Mouse (Mus musculus): Measurements from ENCODE around the gene Vta1. TPM values are rescaled to one million over a fixed set of nuclear protein-coding genes. Genes with fewer than 3 reads are reported as not detected.

Gene Vta1
- 10 to 100 TPM; 34.2 to 35.0 TPM for total RNA-seq (2021)
- long read RNA-seq, experiment 1, transcript Vta1-205 (8 exons, 1,974 nt), result major isoform, 37 of 38 reads
- long read RNA-seq, experiment 1, partial matches to known transcripts, result 0 of 38 reads
- long read RNA-seq, experiment 1, other reads (novel, unspliced or antisense), result 0 of 38 reads
- long read RNA-seq, experiment 2, transcript Vta1-205 (8 exons, 1,974 nt), result major isoform, 15 of 18 reads
- long read RNA-seq, experiment 2, partial matches to known transcripts, result 0 of 18 reads
- long read RNA-seq, experiment 2, other reads (novel, unspliced or antisense), result 1 of 18 reads

GRCm38 (mm10) chr10:14705072-14706066 is at the start of gene Vta1, which contains the start of gene Nmbr:
Gene Vta1 (minus strand): TSS chr10:14705560.
Gene Nmbr (plus strand): TSS chr10:14705591.
- intact Hi-C loops (cut with DNase I; ENCODE audit: low total_unique reads), result loop anchor here (5.0 kb wide), 2 partner anchors 258 to 303 kb away; no protein-coding TSS in a partner anchor
- DNase-seq, result peak; percentile 98

GRCm38 (mm10) chr10:14734285-14734684 is 28.9 kb upstream of the Vta1 start:
- intact Hi-C loops (cut with DNase I; ENCODE audit: low total_unique reads), result no loop called here
- no peak for DNase-seq

- intact Hi-C loops (cut with DNase I; ENCODE audit: low total_unique reads), result no loop called here
- no peak for DNase-seq
These were observed 20.3 kb upstream of the Vta1 start for GRCm38 (mm10) chr10:14725671-14726070.

GRCm38 (mm10) chr10:14718114-14718513 is 12.8 kb upstream of the Vta1 start, which contains the start of gene Gje1:
Gene Gje1 (minus strand): TSS chr10:14718214.
- no peak for DNase-seq
- intact Hi-C loops (cut with DNase I; ENCODE audit: low total_unique reads), result no loop called here

GRCm38 (mm10) chr10:14703830-14704420 is 1.4 kb downstream of the Vta1 start:
- DNase-seq, result no peak
- intact Hi-C loops (cut with DNase I; ENCODE audit: low total_unique reads), result no loop called here

GRCm38 (mm10) chr10:14703239-14703638 is 2.1 kb downstream of the Vta1 start:
- DNase-seq, result no peak
- intact Hi-C loops (cut with DNase I; ENCODE audit: low total_unique reads), result no loop called here

- DNase-seq, result no peak
- intact Hi-C loops (cut with DNase I; ENCODE audit: low total_unique reads), result no loop called here
These were observed 15.0 kb downstream of the Vta1 start for GRCm38 (mm10) chr10:14690349-14690748.

GRCm38 (mm10) chr10:14688785-14689442 is 16.4 kb downstream of the Vta1 start:
- DNase-seq, result no peak

GRCm38 (mm10) chr10:14685663-14686062 is 19.7 kb downstream of the Vta1 start:
- intact Hi-C loops (cut with DNase I; ENCODE audit: low total_unique reads), result no loop called here
- DNase-seq, result no peak

More at GRCm38 (mm10) chr10:14688785-14689442, 16.4 kb downstream of the Vta1 start:
- intact Hi-C loops (cut with DNase I; ENCODE audit: low total_unique reads), result no loop called here

GRCm38 (mm10) chr10:14666147-14666546 is 39.2 kb downstream of the Vta1 start:
- intact Hi-C loops (cut with DNase I; ENCODE audit: low total_unique reads), result no loop called here
- DNase-seq, result no peak

GRCm38 (mm10) chr10:14660875-14661274 is 44.5 kb downstream of the Vta1 start:
- intact Hi-C loops (cut with DNase I; ENCODE audit: low total_unique reads), result no loop called here
- no peak for DNase-seq

- no peak for DNase-seq
- intact Hi-C loops (cut with DNase I; ENCODE audit: low total_unique reads), result no loop called here
These were observed 65.7 kb downstream of the Vta1 start for GRCm38 (mm10) chr10:14639635-14640034.

- intact Hi-C loops (cut with DNase I; ENCODE audit: low total_unique reads), result no loop called here
- no peak for DNase-seq
These were observed 66.3 kb downstream of the Vta1 start for GRCm38 (mm10) chr10:14639043-14639442.

GRCm38 (mm10) chr10:14625706-14626105 is 79.7 kb downstream of the Vta1 start:
- no peak for DNase-seq
- intact Hi-C loops (cut with DNase I; ENCODE audit: low total_unique reads), result no loop called here

GRCm38 (mm10) chr10:14619156-14619555 is 86.2 kb downstream of the Vta1 start:
- no peak for DNase-seq
- intact Hi-C loops (cut with DNase I; ENCODE audit: low total_unique reads), result no loop called here

GRCm38 (mm10) chr10:14618301-14618700 is 87.1 kb downstream of the Vta1 start:
- intact Hi-C loops (cut with DNase I; ENCODE audit: low total_unique reads), result no loop called here
- DNase-seq, result no peak

- intact Hi-C loops (cut with DNase I; ENCODE audit: low total_unique reads), result no loop called here
- DNase-seq, result no peak
These were observed 89.9 kb downstream of the Vta1 start for GRCm38 (mm10) chr10:14615441-14615840.

GRCm38 (mm10) chr10:14607597-14607996 is 97.8 kb downstream of the Vta1 start:
- intact Hi-C loops (cut with DNase I; ENCODE audit: low total_unique reads), result no loop called here

More at GRCm38 (mm10) chr10:14607597-14607996, 97.8 kb downstream of the Vta1 start:
- no peak for DNase-seq
